Mouse (Mus musculus) forebrain, embryonic 13.5 days (tissue): Measurements from ENCODE around the gene Sfn. TPM values are rescaled to one million over a fixed set of nuclear protein-coding genes. Genes with fewer than 3 reads are reported as not detected.
"Not testable (repeated sequence)": the region's sequence is repeated elsewhere in the genome, so short reads cannot be mapped to it uniquely, and the experiment has no call there.

Source experiments
- ATAC-seq: fragments of 200-750 bp; cut with Nextera tagmentation; 2 replicates; pipeline ENCODE4 v1.8.0; 2017
- H3K27ac ChIP-seq: fragments of 300-500 bp; sonication (generic); 2 replicates; pipeline ENCODE4 v1.5.1; 2015; ENCODE audit warnings: inconsistent platforms, mild to moderate bottlenecking, moderate library complexity
- H3K27me3 ChIP-seq: fragments of 300-500 bp; sonication (generic); 2 replicates; pipeline ENCODE4 v1.6.1; 2015; ENCODE audit warnings: mild to moderate bottlenecking, inconsistent platforms
- H3K36me3 ChIP-seq: fragments of 300-500 bp; sonication (generic); 2 replicates; pipeline ENCODE4 v1.6.1; 2015; ENCODE audit warnings: mild to moderate bottlenecking, inconsistent platforms; ENCODE audit not compliant: poor library complexity, severe bottlenecking
- H3K4me1 ChIP-seq: fragments of 300-500 bp; sonication (generic); 2 replicates; pipeline ENCODE4 v1.6.1; 2015; ENCODE audit warnings: inconsistent platforms
- H3K4me2 ChIP-seq: fragments of 300-500 bp; sonication (generic); 2 replicates; pipeline ENCODE4 v1.6.1; 2015; ENCODE audit warnings: inconsistent platforms, mild to moderate bottlenecking, moderate library complexity
- H3K4me3 ChIP-seq: fragments of 300-500 bp; sonication (generic); 2 replicates; pipeline ENCODE4 v1.5.1; 2015; ENCODE audit warnings: mild to moderate bottlenecking, inconsistent platforms
- H3K9ac ChIP-seq: fragments of 300-500 bp; sonication (generic); 2 replicates; pipeline ENCODE4 v1.6.1; 2015; ENCODE audit warnings: mild to moderate bottlenecking, inconsistent platforms
- H3K9me3 ChIP-seq: fragments of 300-500 bp; sonication (generic); replicated peaks from 2 replicates; pipeline ENCODE4 v1.6.1; 2016; ENCODE audit warnings: inconsistent platforms
- WGBS: fragments of 180-500 bp; shearing (Covaris S2); methylation state at CpG from one replicate; pipeline ENCODE4 v1.1.7; 2015; 5-methylcytosine and 5-hydroxymethylcytosine counted together
- polyA plus RNA-seq: library from polyadenylated mRNA; unstranded; fragments of >200 nt; fragmentation: Nextera tagmentation; extraction: Ambion mirVana; gene quantifications from 2 replicates; pipeline ENCODE4 v1.2.1, GENCODE M21; 2015

Gene Sfn
- polyA plus RNA-seq = 0.92 and 0.99 TPM in 2 replicates

DNA sequence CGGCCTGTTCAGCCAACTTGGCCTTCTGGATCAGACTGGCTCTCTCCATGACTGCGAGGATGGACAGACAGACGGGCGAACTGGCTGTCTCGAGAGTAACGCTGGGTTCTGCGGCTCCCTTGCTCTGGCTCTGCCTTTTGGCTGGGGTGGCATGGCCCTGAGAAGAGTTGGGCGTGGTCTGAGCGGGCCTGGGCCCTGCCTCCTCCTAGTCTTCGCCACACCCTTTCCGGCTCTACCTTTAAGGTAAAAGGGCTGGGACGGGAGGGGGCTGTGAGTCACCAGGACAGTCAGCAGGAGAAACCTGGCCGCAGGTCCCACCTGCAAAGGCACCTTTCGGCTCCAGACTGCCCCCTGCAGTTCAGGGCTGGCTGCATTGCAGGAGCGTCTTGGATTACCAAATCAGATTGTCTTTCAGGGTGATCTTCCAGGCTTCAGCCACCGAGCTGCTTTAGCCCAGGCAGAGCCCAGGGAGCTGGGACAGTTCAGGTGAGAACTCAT is at the start of gene Sfn:
TSS of gene Sfn (minus strand) at position 448 of the 498 bp plus-strand sequence.
- Histone ChIP-seq H3K27ac (no peak within 1 kb of the TSS), H3K4me1 (peaks cover 13% of the 10 kb centered on the region), H3K27me3 (peaks cover 47% of the 10 kb centered on the region), H3K4me3 (no peak within 1 kb of the TSS), H3K4me2 (peak within 1 kb of the TSS; percentile 12; the same call in 1 of the 2 replicates), H3K9me3 (no peaks in the 10 kb centered on the region), H3K36me3 (peaks cover 33% of the 10 kb centered on the region), H3K9ac (no peak within 1 kb of the TSS)
- WGBS = 3% methylated on average over 16 of the region's 16 CpGs
- ATAC-seq = no peak

DNA sequence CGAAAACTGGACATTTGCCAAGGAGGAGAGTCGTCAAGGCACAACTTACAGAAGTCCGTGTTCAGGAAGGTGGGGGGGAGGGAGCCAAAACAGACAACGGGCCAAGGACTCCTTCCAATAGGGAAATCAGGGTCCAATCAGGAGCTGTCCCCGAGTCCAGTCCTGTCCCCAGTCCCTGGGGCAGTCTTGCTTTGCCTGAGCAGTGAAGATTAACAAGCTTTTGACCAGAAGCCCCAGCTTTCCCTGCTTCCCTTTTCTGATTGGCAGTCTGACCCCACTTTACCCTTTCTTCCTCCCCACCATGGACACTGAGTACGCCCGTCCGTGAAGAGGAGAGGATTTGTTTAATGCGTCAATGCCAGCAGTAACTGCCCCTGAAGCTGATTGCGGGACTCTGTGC is 49.5 kb upstream of the Sfn start:
- H3K4me1 ChIP-seq = no peaks in the 10 kb centered on the region
- WGBS = 52% methylated on average over 10 of the region's 10 CpGs
- H3K36me3 ChIP-seq = no peaks in the 10 kb centered on the region
- H3K9me3 ChIP-seq = no peaks in the 10 kb centered on the region
- no peaks in the 10 kb centered on the region for H3K27me3 ChIP-seq
- no peak overlapping the region for H3K4me2 ChIP-seq
- H3K9ac ChIP-seq = no peak overlapping the region
- no peak overlapping the region for H3K27ac ChIP-seq
- no peak for ATAC-seq
- no peak overlapping the region for H3K4me3 ChIP-seq

DNA sequence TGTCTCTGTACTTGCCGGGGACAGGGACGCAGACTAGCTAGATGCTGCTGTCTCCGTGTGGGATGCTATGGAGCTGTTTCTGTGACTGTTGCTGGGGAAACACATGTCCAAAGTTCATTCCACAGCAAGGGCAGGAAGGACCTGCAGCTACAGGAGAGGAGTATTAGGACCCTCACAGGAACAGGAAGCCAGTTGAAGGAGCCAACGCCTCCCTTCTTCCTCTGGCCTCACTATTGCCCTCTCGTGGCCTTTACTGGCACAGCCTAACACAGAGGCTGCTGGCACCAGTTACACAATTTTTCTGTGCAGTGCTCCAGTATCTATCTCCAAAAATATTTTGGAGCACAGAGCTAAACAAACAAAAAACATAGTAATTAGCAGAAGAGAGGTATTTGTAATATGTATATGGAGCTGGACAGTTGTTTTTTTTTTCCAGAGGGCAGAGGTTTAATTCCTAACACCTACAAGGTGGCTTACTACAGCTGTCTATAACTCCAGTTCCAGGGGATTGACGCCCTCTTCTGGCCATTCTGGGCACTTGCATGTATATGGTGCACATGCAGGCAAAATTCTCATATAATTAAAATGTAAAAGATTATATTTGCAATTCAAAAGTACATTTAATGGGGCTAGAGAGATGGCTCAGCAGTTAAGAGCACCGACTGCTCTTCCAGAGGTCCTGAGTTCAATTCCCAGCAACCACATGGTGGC is 48.2 kb upstream of the Sfn start, which contains the start of gene Zdhhc18:
TSS of gene Zdhhc18 (minus strand) at position 166 of the 711 bp plus-strand sequence.
- Histone ChIP-seq H3K9ac (no peak within 1 kb of the TSS), H3K4me3 (no peak within 1 kb of the TSS), H3K27ac (no peak within 1 kb of the TSS), H3K36me3 (no peaks in the 10 kb centered on the region), H3K27me3 (no peaks in the 10 kb centered on the region), H3K9me3 (no peaks in the 10 kb centered on the region), H3K4me1 (no peaks in the 10 kb centered on the region), H3K4me2 (peak within 1 kb of the TSS; percentile 25)
- ATAC-seq = no peak
- WGBS = 38% methylated on average over 7 of the region's 7 CpGs

DNA sequence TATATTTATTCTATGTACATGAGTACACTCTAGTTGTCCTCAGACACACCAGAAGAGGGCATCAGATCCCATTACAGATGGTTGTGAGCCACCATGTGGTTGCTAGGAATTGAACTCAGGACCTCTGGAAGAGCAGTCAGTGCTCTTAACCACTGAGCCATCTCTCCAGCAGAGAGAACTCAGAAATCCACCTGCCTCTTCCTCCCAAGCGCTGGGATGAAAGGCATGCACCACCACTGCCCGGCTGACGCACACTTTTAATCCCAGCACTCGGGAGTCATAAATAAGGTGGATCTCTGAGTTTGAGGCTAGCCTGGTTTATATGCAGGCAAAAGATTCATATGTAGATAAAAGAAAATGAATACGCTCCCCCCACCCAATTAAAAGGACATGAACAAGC is 47.5 kb upstream of the Sfn start:
- H3K4me3 ChIP-seq = not testable (repeated sequence)
- WGBS = 84% methylated on average over 5 of the region's 5 CpGs

DNA sequence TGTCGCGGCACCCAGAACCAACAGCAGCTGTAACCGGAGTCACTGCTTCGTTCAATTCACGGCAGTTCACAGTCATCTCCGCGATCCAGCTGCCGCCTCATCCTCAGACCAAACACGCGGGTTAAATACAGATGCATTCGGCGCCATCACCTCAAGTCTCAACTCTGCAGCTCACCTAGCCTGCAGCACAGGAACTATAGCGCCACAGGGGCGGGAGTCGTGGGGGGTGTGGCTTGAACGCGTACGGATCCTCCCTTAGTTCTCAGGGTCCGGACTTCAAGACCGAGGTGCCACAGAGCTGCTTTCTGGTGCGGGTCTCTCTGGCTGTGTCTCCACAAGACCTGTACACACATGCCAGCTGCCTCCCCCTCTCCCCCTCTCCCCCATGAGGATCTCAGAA is 43.7 kb upstream of the Sfn start:
- no peaks in the 10 kb centered on the region for H3K4me1 ChIP-seq
- no peaks in the 10 kb centered on the region for H3K27me3 ChIP-seq
- no peak overlapping the region for H3K4me3 ChIP-seq
- H3K27ac ChIP-seq = no peak overlapping the region
- H3K4me2 ChIP-seq = no peak overlapping the region
- no peaks in the 10 kb centered on the region for H3K36me3 ChIP-seq
- peaks cover 11% of the 10 kb centered on the region; the same call in 1 of the 2 replicates for H3K9me3 ChIP-seq
- 40% methylated on average over 21 of the region's 21 CpGs for WGBS
- no peak overlapping the region for H3K9ac ChIP-seq
- no peak for ATAC-seq

More for the DNA sequence above, 47.5 kb upstream of the Sfn start:
- H3K9ac ChIP-seq, ATAC-seq, H3K27me3 ChIP-seq, H3K4me1 ChIP-seq, H3K27ac ChIP-seq, H3K36me3 ChIP-seq, H3K9me3 ChIP-seq: not testable (repeated sequence)
- H3K4me2 ChIP-seq = peak overlapping the region; percentile 25; the same call in 1 of the 2 replicates

DNA sequence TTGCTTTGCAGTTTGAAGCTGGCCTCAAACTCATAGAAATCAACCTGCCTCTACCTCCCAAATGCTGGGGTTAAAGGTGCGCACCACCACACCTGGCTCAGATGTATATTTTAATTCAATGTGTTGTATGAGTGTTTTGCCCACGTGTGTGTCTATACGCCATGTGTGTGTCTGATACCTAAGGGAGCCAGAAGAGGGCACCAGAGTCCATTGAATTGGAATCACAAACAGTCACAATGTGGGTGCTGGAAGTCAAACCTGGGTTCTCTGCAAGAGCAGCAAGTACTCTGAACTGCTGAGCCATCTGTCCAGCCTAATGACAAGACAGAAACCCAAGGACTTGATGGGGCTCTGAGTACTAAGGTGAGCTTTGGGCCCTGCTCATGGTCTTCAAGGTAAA is 43.2 kb upstream of the Sfn start:
- Histone ChIP-seq H3K4me2 (no peak overlapping the region), H3K9me3 (peaks cover 11% of the 10 kb centered on the region; the same call in 1 of the 2 replicates), H3K27ac (no peak overlapping the region), H3K4me3 (no peak overlapping the region), H3K4me1 (no peaks in the 10 kb centered on the region), H3K27me3 (no peaks in the 10 kb centered on the region), H3K36me3 (no peaks in the 10 kb centered on the region), H3K9ac (no peak overlapping the region)
- 87% methylated on average over 3 of the region's 3 CpGs for WGBS
- ATAC-seq = no peak

DNA sequence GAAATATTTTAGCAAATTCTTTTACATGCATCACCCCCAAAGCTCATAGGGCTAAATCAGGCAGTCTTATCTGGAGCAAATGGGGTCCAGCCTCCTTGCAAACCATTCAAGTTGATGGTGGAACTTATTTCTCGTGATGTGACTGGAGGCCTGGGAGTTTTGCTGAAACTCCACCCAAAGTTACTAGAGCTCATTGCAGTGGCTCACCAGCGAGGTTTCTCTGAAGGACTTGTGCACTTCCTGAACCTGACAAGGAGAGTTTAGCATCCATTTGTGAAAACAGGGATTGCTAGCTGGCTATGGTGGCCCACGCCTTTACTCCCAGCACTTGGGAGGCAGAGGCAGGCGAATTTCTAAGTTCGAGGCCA is 32.1 kb upstream of the Sfn start:
- no peak for ATAC-seq
- 84% methylated on average over 5 of the region's 5 CpGs for WGBS
- Histone ChIP-seq H3K27me3 (no peaks in the 10 kb centered on the region), H3K9ac (no peak overlapping the region), H3K36me3 (no peaks in the 10 kb centered on the region), H3K4me3 (no peak overlapping the region), H3K27ac (no peak overlapping the region), H3K9me3 (no peaks in the 10 kb centered on the region), H3K4me2 (no peak overlapping the region), H3K4me1 (peaks cover 20% of the 10 kb centered on the region)

DNA sequence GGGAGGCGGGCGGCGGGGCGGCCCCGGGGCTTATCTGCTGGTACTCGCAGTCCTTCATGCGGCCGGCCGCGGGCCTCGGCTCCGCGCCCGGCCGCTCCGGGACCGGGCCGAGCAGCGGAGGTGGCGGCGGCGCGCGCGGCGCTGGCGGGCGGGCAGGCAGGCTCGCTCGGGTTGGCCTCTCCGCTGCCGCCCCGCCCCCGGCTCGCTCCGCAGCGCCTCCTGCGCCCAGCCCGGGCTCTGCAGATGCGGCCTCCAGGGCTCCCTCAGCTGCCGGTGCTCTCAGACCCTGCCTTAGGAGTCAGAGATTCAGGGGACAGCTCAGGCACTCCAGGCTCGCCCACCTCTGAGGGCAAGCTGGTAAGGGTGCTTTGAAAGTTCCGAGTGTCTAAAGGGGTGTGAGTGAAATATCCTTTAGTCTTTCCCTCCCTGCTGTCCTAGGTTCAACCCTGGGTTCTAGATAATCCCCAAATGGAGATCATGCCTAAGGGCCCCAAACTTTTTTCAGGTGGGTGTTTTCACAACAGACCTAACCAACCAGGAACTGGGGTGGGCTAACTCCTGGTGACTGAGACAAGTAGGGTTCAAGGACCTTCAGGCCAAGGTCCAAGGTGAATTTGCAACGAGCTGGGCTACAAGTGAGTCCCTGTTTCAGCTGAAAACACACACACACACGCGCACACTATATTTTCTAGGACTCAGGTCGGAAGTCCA is 31.5 kb upstream of the Sfn start:
- Histone ChIP-seq H3K4me1 (peaks cover 20% of the 10 kb centered on the region), H3K9me3 (no peaks in the 10 kb centered on the region), H3K27me3 (no peaks in the 10 kb centered on the region), H3K36me3 (no peaks in the 10 kb centered on the region), H3K4me3 (peak overlapping the region; percentile 79), H3K4me2 (peak overlapping the region; percentile 93), H3K9ac (peak overlapping the region; percentile 92), H3K27ac (peak overlapping the region; percentile 77)
- ATAC-seq = peak; percentile 92
- WGBS = 8% methylated on average over 46 of the region's 47 CpGs

DNA sequence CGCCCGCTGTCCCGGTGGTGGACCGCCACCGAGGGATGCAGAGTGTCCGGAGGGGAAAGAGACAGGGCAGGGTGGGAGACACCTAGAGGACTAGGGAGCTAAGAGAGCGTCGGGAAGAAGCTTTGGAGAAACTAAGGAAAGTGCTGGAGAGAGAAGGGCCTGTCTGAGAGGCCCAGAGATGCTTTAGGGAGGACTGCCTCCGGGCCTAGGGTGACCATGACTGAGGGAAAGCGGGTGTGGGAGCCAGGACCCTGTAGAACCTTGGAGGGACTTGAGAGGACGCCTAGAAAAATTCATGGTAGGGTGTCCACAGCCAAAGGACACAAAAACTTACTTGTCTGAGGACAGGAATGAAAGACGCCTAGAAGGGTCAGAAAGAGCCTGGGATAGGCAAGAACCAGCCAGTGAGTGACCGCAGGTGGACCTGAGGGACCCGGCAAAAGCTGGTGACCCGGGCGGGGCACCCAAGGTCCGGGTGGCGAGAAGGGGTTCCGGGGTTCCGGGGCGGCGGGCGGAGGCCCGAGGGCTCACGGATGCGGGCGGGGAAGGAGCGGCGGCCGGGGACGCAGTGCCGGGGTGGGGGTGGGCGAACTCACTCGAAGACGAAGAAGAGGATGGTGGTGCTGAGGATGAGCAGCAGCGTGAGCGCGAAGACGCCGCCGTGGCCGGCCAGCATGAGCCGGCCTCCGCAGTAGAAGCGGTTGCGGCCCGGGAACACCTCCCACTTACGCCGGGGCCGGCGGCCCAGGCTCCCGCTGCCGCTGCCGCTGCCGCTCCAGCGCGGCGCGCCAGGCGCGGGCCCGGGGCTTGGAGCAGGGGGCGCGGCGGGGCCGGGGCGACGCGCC is 30.7 kb upstream of the Sfn start:
- Histone ChIP-seq H3K4me2 (peak overlapping the region; percentile 93), H3K36me3 (no peaks in the 10 kb centered on the region), H3K27ac (peak overlapping the region; percentile 77), H3K9me3 (no peaks in the 10 kb centered on the region), H3K4me1 (peaks cover 20% of the 10 kb centered on the region), H3K4me3 (peak overlapping the region; percentile 79), H3K27me3 (no peaks in the 10 kb centered on the region), H3K9ac (peak overlapping the region; percentile 92)
- 1% methylated on average over 56 of the region's 69 CpGs for WGBS
- ATAC-seq = peak; percentile 81

DNA sequence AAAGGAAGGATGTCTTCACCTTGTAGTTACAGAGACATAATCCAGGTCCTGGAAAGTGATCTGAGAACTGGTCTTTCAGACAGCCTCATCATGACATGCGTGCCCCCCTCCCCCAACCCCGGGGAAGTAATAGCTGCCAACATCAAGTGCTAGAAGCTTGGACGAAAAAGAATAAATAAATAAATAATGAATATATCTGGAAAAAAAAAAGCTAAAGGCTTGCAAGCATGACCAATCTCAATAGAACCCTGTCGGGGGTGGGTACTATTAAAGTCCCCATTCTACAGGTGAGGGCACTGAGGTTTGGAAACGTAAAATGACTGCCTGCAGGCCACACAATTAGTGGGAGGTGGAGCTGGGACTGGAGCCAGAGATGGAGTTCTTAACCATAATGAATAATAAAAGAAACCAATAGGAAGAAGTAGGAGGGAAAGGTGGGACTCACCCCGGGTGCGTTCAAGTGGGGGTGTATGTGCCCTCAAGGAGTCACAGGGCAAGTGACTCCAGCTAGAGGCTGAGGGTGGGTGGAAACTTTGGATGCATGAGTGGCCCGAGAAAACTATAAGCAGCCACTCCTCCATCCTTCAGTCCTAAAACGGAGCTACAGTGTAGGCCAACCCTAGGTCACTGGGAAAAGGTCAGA is 29.9 kb upstream of the Sfn start:
- Histone ChIP-seq H3K9ac (peak overlapping the region; percentile 92), H3K4me1 (peaks cover 20% of the 10 kb centered on the region), H3K27me3 (no peaks in the 10 kb centered on the region), H3K27ac (no peak overlapping the region), H3K4me2 (peak overlapping the region; percentile 93), H3K9me3 (no peaks in the 10 kb centered on the region), H3K36me3 (peaks cover 3% of the 10 kb centered on the region), H3K4me3 (peak overlapping the region; percentile 79)
- WGBS = 37% methylated on average over 9 of the region's 9 CpGs
- no peak for ATAC-seq

DNA sequence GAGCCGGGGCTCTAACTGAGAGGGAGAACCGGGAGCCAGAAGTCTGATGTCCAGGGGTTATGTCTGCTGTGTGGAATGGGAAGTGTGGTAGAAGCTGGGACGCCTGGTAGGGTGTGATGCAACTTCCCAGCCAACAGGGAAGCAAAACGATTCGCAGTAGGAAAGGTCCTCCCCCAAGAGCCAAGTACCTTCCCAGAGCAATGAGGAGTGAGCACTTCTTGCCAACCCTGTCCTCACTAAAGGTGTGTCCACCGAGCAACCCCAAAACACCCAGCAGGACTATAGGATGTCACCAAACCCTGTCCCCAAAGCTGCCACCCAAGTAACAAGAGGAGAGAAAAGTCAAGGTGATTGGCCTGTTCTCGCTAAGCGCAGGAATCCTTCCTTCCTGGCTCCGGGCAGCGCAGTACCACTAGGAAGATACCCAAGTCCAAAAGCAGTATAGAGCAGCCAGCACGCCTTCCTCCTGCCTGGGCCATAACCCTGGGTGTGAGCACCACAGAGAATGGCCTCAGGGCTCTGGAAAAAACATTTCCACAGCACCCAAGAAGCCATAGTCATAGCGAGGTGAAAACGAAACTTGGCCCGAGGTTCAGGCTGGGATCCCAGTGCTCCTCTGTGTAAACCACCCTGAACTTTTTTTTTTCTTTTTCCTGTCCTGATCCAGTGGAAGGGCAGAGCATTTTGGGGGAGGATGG is 29.3 kb upstream of the Sfn start:
- H3K27me3 ChIP-seq = no peaks in the 10 kb centered on the region
- H3K36me3 ChIP-seq = peaks cover 10% of the 10 kb centered on the region
- H3K4me1 ChIP-seq = peaks cover 20% of the 10 kb centered on the region
- H3K27ac ChIP-seq = no peak overlapping the region
- H3K4me3 ChIP-seq = no peak overlapping the region
- 85% methylated on average over 14 of the region's 14 CpGs for WGBS
- H3K9me3 ChIP-seq = no peaks in the 10 kb centered on the region
- H3K4me2 ChIP-seq = peak overlapping the region; percentile 93
- 0 out of 2 replicates have a peak overlapping the region, but pooled peaks have one; percentile 26 for H3K9ac ChIP-seq
- ATAC-seq = no peak
